In genomic region chr10:81105565-81106112, GRCm38 (mm10) we compare ENCODE assay signal across 8 mouse cellular contexts. TPM values are rescaled to one million over a fixed set of nuclear protein-coding genes. Genes with fewer than 3 reads are reported as not detected.
A peak's percentile ranks its signal among the peaks of the same experiment; 100 is the strongest.
DNase-seq lines count a peak whose midpoint lies in the region; ATAC-seq lines count a peak whose summit lies in the region.

Map2k2 (plus strand) TSS chr10:81105915.

- peak within 1 kb of the TSS; percentile 99 for H3K9ac ChIP-seq in hindbrain, embryonic 13.5 days

- peaks cover 27% of the 10 kb centered on the region for H3K4me1 ChIP-seq in hindbrain, embryonic 13.5 days (replicated peaks)

- H3K27me3 ChIP-seq in hindbrain, embryonic 13.5 days = no peaks in the 10 kb centered on the region

- H3K36me3 ChIP-seq in hindbrain, embryonic 13.5 days = peaks cover 25% of the 10 kb centered on the region

- peak; percentile 93 for ATAC-seq in hindbrain, embryonic 13.5 days (ENCODE audit: low FRiP score)

- H3K4me2 ChIP-seq in hindbrain, embryonic 13.5 days = peak within 1 kb of the TSS; percentile 78

- H3K27ac ChIP-seq in hindbrain, embryonic 13.5 days = peak within 1 kb of the TSS; percentile 99

- H3K4me3 ChIP-seq in hindbrain, embryonic 13.5 days = peak within 1 kb of the TSS; percentile 84

- no peaks in the 10 kb centered on the region for H3K9me3 ChIP-seq in hindbrain, embryonic 13.5 days

- DNase-seq in R1 (ENCODE audit: low read depth, low spot score) = peak; percentile 97
- DNase-seq in cerebellum, postnatal 14 days = peak; percentile 97 to 98
- DNase-seq in frontal cortex, postnatal 14 days (ENCODE audit: low spot score in 2 of 2) = peak; percentile 91 to 94
- DNase-seq in layer of hippocampus, postnatal 25 days (ENCODE audit: extremely low spot score in 1 of 2, low spot score in 1 of 2) = peak; percentile 92 to 93
- DNase-seq in lung, postnatal 25 days (ENCODE audit: low spot score) = peak; percentile 97
- peak; percentile 97 for DNase-seq in retina, postnatal 7 days (ENCODE audit: low read depth, low spot score)
- peak; percentile 96 for DNase-seq in urinary bladder, adult 2 months (ENCODE audit: low spot score)

- under 1% methylated on average over 56 of the region's 56 CpGs for WGBS in hindbrain, embryonic 13.5 days

RNA-seq across cellular contexts. Expression of gene Map2k2, which starts in this region (rescaled TPM):
- 224 and 227 TPM in 2 replicates for polyA plus RNA-seq in hindbrain, embryonic 13.5 days (2015; fragmentation: Nextera tagmentation; extraction: Ambion mirVana)
- 100 to 1,000 TPM; 123 to 127 TPM for total RNA-seq in layer of hippocampus, postnatal 25 days (2021)
- 119 TPM in 2 replicates for polyA plus RNA-seq in urinary bladder, adult 2 months (2012; rRNA removed)

Comparison
In these comparisons a context has a peak if more than half of its experiments do, and no peak if none do; other contexts are left out.
1. Peak in every context shown above with its lines: DNase-seq, ATAC-seq, H3K4me3 ChIP-seq and H3K27ac ChIP-seq.